Mouse (Mus musculus): ENCODE measurements around the gene Pcif1.

Pcif1 gene

DNA sequence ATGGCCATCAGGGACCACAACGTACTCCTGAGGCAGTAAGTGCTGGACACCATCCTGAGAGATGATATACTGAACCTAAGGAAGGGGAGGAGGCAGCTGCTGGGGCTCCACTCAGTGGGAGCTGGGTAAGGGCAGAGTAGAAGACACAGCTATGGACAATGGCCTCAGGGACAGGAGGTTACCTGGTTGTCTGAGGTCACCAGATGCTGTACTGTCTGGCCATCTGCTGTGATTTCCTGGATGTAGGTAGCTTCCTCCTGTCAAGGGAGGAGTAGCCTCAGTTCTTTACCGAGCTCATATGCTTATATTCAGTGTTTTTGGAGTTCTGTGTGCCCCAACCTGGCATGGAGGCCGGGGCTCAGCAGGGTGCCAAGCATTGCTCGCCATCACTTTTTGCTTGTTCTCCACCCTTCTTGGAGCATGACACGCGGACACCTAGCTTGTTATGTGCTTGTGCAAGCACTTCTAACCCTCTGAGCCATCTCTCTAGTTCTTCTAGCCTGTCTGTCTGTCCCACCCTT lies 13.7 kb downstream of the Pcif1 start:
- DNase-seq (ENCODE audit: low spot score in 2 of 2) = no peak

DNA sequence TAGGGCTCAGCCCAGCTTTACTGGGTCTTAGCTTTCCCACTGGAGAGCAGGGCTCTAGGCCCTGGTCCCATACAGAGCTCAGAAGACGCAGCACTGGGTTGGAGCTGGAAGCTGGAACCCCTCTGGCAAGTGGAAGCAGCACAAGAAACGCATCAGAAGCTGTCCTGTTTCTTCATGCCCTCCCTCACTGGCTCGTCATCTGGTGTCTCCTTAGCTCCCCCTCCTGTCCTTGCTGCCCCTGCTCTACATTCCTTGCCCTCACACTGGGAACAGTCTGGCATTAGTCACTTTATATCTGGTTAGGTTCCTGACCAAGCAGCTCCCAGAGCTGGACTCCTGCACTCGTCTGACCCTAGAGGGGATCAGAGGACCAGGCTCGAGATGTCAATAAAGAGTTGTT lies 14.9 kb downstream of the Pcif1 start:
- no peak for DNase-seq (ENCODE audit: low spot score in 2 of 2)

GRCm38 (mm10) chr2:164894644-164895043 lies 15.5 kb downstream of the Pcif1 start:
- no peak for DNase-seq (ENCODE audit: low spot score in 2 of 2)

- DNase-seq (ENCODE audit: low spot score in 2 of 2) = no peak
These were observed 16.8 kb downstream of the Pcif1 start for GRCm38 (mm10) chr2:164895885-164896284.

DNA sequence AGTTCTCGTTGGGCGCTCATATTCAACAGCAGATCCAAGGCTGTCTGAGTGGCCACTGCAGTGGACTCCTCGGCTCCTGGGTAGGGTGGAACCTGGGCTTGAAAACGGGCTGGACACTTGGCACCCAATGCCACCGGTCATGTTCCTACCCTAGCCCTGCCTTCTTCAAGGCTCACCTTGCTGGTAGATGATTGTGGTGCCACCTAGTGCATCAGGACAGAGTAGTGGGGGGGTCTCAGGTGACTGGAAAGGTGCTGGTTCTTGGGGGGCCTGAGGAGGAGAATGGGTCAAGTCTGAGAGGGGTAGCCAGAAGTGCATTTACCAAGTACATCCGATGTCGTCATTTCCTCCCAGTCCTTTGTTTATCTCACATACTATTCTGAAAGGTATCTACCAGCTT lies 18.9 kb downstream of the Pcif1 start:
- peak in 1 of 2 experiments; percentile 32 for DNase-seq (ENCODE audit: low spot score in 2 of 2)

- no peak for DNase-seq (ENCODE audit: low spot score in 2 of 2)
These were observed 19.9 kb downstream of the Pcif1 start for GRCm38 (mm10) chr2:164899034-164899433.

DNA sequence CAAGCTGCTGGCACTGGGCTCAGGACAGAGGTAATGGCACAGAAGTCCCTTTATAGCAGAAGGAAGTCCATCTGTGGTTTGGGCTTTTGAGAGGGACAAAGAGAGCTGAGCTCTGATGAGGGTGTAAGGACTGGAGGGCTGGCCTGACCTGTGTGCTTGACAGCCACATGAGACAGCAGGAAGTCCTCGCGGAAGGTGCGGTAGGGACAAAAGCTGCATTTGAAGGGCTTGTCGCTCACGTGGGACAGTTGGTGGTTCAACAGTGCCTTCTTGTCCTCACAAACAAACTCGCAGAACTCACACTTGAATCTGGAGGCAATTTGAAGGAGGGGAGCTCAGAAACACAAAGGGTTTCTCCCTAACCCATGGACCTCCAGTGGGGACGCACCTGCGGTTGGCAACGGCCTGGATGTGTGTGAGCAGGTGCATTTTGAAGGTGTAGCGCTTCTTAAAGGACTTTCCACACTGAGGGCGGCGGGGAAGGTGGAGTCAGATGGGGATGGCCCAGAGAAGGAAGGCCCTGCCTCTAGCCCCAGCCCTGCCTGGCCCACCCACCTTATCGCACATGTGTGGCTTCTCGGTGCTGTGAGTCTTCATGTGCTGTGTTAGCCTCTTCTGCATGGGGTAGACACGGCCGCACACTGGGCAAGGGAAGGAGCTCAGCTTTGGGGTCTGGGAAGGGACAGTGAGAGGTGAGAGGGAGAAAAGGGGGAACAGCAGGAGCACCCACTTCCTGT lies 20.8 kb downstream of the Pcif1 start:
- peak; percentile 76 to 83 for DNase-seq (ENCODE audit: low spot score in 2 of 2)

DNA sequence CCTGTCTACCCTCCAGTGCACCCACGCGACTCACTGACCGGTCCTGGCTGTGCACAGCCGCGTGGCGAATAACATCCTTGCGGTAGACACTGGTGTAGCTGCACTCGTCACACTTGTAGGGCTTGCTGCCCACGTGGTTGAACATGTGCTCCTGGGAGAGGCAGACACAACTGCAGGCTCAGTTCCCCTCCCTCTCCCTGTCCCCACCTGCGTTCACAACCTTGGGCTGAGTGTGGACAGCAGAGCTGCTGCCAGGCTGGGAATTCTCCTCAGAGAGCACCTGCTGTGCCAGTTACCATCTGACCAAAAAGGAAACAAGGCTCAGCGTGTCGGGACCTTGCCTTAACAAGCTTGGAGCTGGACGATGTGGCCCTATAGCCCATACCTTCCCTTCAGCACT lies 22.3 kb downstream of the Pcif1 start:
- DNase-seq (ENCODE audit: low spot score in 2 of 2) = no peak

- DNase-seq (ENCODE audit: low spot score in 2 of 2) = no peak
These were observed 24.4 kb downstream of the Pcif1 start for GRCm38 (mm10) chr2:164903496-164903895.

GRCm38 (mm10) chr2:164906071-164906470 lies 27.0 kb downstream of the Pcif1 start:
- no peak for DNase-seq (ENCODE audit: low spot score in 2 of 2)

GRCm38 (mm10) chr2:164907511-164907910 lies 28.4 kb downstream of the Pcif1 start:
- DNase-seq (ENCODE audit: low spot score in 2 of 2) = no peak

DNA sequence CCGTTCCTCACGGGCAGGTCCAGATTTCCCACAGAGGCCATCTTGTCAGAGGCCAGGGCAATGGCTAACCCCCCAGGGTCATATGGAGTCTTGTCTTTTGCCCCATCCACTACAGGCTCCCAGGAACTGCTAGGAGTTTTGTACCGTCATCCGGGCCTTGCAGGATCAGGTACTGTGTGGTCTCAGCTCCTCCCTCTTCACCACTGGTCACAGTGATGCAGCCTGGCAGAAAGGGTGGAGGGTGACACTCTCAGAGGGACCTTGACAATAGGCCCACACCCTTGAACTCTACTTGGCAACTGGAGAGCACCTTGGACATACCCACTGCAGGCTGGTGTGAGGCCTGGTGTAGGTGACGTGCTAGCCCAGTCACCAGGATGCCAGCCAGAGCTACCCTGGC lies 28.9 kb downstream of the Pcif1 start:
- DNase-seq (ENCODE audit: low spot score in 2 of 2) = no peak

DNA sequence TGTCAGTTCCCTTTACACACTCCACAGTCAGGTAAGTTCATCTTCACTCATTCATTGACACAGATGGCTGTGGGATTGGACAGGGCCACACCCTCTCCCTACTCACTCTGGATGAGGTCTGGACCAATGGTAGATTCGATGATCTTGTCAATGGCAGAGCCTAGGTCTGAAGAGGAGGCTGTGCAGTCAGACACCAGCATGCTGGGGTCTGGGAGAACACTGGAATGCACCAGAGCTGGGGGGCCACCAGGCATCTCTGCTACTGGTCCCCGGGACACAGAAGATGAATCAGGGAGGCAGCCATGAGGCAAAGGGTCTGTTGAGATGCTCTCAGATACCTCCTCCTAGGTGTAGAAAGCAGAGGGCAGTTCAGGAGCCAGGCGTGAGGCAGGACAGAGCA lies 30.0 kb downstream of the Pcif1 start:
- DNase-seq (ENCODE audit: low spot score in 2 of 2) = no peak

DNA sequence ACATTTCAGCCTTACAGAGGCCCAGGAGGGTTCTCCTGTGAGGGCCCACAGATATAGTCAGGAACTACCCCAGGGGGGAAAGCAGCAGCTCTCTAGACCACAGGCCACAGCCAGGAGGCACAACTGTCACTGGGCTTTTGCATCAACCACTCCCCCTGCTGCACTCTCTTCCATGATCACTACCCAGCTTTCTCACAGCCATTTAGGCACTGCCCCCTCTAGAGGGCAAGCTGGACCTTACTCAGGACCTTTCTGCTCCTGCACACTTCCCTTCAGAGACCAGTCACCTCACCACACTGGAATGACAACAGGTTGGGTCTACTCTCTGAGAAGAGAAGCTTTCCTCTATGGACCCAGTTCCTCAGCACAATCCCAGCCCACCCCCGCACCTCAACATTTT lies 30.4 kb downstream of the Pcif1 start:
- DNase-seq (ENCODE audit: low spot score in 2 of 2) = peak; percentile 58 to 60

GRCm38 (mm10) chr2:164910360-164911061 lies 31.4 kb downstream of the Pcif1 start:
- DNase-seq (ENCODE audit: low spot score in 2 of 2) = no peak

DNA sequence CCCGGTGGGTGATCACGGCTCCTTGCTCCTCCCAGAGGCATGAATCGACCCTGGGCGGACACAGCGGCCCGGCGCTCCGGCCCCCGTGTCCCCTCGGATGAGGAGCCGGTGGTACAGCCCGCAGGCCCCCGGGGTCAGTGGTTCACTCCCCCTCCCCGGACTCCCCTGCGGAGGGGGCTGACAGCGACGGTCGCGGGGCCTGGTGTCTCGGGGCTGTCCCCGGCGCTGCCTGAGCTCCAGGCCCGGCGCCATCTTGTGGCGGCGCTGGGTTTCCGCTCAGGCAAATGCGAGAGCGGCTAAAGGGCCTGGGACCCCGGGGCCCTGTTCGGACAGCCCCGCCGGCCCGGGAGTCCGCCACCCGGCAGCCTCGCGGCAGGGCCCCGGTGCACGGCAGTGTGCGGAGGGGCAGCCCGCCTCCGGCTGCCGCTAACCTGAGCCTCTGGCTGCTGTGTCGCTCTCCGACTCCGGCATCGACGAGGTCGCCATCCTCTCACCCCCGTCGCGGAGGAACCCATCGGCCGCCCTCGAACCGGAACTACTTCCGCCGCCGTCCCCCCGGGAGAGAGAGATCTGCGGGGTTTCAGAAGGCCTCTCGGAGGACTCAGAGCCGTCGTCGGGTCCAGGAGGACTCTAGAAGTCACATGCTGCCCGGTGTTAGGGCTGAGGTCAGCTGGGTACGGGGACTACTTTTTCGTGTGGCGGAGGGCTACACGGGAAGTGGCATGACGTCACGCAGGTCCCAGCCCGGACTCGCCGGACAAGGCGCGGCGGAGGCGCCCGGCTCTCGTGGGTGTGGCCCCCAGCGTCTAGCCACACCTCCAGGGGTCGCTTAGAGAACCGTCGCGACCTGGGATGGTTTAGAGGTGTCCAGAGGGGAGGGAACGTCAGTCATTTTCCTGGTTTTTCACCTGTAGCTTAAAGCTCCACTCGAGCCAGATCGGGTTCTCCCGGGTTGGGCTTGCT lies 32.3 kb downstream of the Pcif1 start, which contains the start of gene Zfp335:
Gene Zfp335 (minus strand): TSS at position 672 of the 963 bp plus-strand sequence.
- peak; percentile 94 to 95 for DNase-seq (ENCODE audit: low spot score in 2 of 2)

GRCm38 (mm10) chr2:164912151-164912550 lies 33.0 kb downstream of the Pcif1 start:
- no peak for DNase-seq (ENCODE audit: low spot score in 2 of 2)

DNA sequence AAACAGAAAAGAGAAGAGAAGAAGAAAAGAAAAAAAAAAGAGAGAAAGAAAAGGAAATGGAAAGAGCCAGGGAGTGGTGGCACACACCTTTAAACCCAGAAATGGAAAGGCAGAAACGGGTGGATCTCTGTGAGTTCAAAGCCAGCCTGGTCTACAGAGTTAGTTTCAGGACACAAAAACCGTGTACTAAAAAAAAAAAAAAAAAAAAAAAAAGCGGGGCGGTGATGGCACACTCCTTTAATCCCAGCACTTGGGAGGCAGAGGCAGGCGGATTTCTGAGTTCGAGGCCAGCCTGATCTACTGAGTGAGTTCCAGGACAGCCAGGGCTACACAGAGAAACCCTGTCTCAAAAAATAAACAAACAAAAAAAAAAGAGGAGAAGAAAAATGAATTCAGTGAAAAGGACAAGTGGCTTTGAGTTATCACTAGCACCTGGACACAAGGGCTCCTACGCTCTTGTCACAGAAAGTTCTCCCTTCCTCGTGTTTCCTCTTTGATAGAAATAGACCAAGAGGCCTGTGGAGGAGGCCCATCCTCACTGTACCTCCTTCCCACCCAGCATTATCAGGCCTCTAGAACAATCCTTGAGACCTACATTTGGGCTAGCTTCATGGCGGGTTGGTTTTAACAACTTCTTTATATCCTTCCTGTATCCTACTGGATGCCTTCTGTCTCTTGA lies 33.8 kb downstream of the Pcif1 start:
- DNase-seq (ENCODE audit: low spot score in 2 of 2) = no peak

DNA sequence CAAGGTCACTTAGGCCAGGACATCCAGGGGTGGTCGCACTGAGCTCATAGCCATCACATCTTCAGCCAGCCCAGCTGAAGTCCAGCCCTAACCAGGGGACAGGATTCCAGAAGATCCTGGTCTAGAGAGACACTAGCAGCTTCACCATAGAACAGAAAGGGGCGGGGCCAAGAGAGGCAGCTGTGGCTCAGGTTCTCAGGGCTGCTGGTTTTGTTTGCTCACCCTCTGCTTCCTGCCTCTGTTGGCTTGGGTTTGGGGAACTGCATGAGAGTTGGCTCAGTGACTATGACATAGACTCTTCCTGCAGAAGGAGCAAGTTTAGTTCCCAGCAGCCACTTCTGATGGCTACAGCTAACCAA lies 34.3 kb downstream of the Pcif1 start:
- peak; percentile 67 to 80 for DNase-seq (ENCODE audit: low spot score in 2 of 2)

DNA sequence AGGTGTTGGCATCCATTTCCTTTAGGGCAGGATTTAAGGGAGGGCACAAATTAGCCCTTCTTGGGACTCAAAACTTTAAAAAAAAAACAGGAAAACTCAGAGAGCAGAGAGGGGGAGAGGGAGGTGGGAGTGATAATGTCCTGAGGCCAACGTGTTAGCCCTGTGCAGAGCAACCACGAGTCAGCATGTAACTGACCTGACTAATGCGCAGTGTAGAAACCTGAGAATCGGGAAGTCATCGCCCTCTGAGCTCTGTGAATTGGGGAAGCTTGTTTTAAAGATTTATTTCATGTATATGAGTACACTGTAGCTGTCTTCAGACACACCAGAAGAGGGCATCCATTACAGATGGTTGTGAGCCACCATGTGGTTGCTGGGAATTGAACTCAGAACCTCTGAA lies 37.7 kb downstream of the Pcif1 start:
- no peak for DNase-seq (ENCODE audit: low spot score in 2 of 2)

DNA sequence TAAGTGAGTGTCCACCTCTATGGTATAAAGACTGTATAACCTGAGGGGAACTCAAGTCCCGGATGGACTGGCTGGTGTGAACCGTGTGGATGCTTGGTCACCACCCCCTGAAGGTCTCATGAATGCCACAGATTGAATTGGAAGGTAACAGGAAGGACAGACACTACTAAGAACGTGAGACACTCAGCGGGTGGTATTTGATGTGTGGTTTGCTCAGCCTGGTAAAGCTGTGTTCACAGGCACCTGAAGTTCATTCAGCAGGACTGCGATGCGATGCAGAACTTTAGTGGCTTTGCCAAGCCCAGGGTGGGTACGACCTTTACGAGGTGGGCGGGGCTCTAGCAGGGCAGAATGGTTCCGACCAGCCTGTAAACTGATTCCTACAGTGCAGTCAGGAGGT lies 38.3 kb downstream of the Pcif1 start:
- no peak for DNase-seq (ENCODE audit: low spot score in 2 of 2)
